Mouse (Mus musculus) MEL (cell line): ENCODE results near the gene Foxf1. TPM values are rescaled to one million over a fixed set of nuclear protein-coding genes. Genes with fewer than 3 reads are reported as not detected.

ENCODE experiments used
- DNase-seq: peaks from one replicate; pipeline ENCODE4 v3.0.0; 2011; ENCODE audit warnings: low read depth, low spot score
- H3K27ac ChIP-seq: 2 replicates; pipeline ENCODE4 v1.5.1; 2012; ENCODE audit warnings: low read depth, mild to moderate bottlenecking, control low read depth, low read length, moderate library complexity; ENCODE audit not compliant: control insufficient read depth
- H3K27me3 ChIP-seq, 2 experiments: fragments of 150-350 bp in 1 of 2; sonication (generic) in 1 of 2; 2 replicates each; pipeline ENCODE4 v1.6.1; 2012; ENCODE audit warnings: low read length in 2 of 2, mild to moderate bottlenecking in 2 of 2, improper control_type of control experiment in 1 of 2, moderate library complexity in 1 of 2; ENCODE audit not compliant: insufficient read depth in 2 of 2, control insufficient read depth in 1 of 2
- H3K36me3 ChIP-seq, 2 experiments: 2 replicates each; pipeline ENCODE4 v1.6.1; 2012 to 2014; ENCODE audit warnings: low read length in 2 of 2, improper control_type of control experiment in 1 of 2, inconsistent platforms in 1 of 2, mild to moderate bottlenecking in 1 of 2; ENCODE audit not compliant: insufficient read depth in 2 of 2, control insufficient read depth in 1 of 2
- H3K4me1 ChIP-seq, 2 experiments: fragments of 150-350 bp in 1 of 2; sonication (generic) in 1 of 2; 2 replicates each; pipeline ENCODE4 v1.6.1; 2012; ENCODE audit warnings: low read length in 2 of 2, improper control_type of control experiment in 1 of 2, mild to moderate bottlenecking in 1 of 2; ENCODE audit not compliant: insufficient read depth in 2 of 2, control insufficient read depth in 1 of 2
- H3K4me3 ChIP-seq, 2 experiments: fragments of 150-350 bp in 1 of 2; sonication (generic) in 1 of 2; 2 replicates each; pipeline ENCODE4 v1.5.1; 2012; ENCODE audit warnings: low read depth in 2 of 2, low read length in 2 of 2, mild to moderate bottlenecking in 2 of 2, moderate library complexity in 2 of 2, control low read depth in 1 of 2, improper control_type of control experiment in 1 of 2; ENCODE audit not compliant: control insufficient read depth in 1 of 2, insufficient read depth in 1 of 2
- H3K79me2 ChIP-seq: 2 replicates; pipeline ENCODE4 v1.6.1; 2012; ENCODE audit warnings: mild to moderate bottlenecking, low read length, moderate library complexity; ENCODE audit not compliant: control insufficient read depth, poor library complexity, insufficient read depth
- H3K9ac ChIP-seq: 2 replicates; pipeline ENCODE4 v1.6.1; 2012; ENCODE audit warnings: low read depth, mild to moderate bottlenecking, control low read depth, low read length, moderate library complexity; ENCODE audit not compliant: control insufficient read depth, poor library complexity, severe bottlenecking
- H3K9me3 ChIP-seq: fragments of 150-350 bp; sonication (generic); replicated peaks from 2 replicates; pipeline ENCODE4 v1.6.1; 2012; ENCODE audit warnings: mild to moderate bottlenecking, low read length, improper control_type of control experiment, moderate library complexity; ENCODE audit not compliant: insufficient read depth
- BHLHE40 ChIP-seq: IDR thresholded peaks from 2 replicates; pipeline ENCODE4 v1.6.1; 2012; ENCODE audit warnings: low read depth, mild to moderate bottlenecking, inconsistent platforms, low read length, improper control_type of control experiment, borderline replicate concordance
- CHD2 ChIP-seq: IDR thresholded peaks from 2 replicates; pipeline ENCODE4 v1.6.1; 2011; ENCODE audit warnings: low read length, improper control_type of control experiment
- E2F4 ChIP-seq: IDR thresholded peaks from 2 replicates; pipeline ENCODE4 v1.6.1; 2011; ENCODE audit warnings: low read depth, low read length, improper control_type of control experiment, borderline replicate concordance
- ELF1 ChIP-seq: IDR thresholded peaks from 2 replicates; pipeline ENCODE4 v1.6.1; 2014; ENCODE audit warnings: low read depth, mild to moderate bottlenecking, inconsistent platforms, low read length, improper control_type of control experiment, moderate library complexity
- EP300 ChIP-seq, 2 experiments: IDR thresholded peaks; 2 replicates each; pipeline ENCODE4 v1.6.1; 2011; ENCODE audit warnings: improper control_type of control experiment in 2 of 2, low read length in 2 of 2, low read depth in 1 of 2, mild to moderate bottlenecking in 1 of 2
- ETS1 ChIP-seq: IDR thresholded peaks from 2 replicates; pipeline ENCODE4 v1.6.1; 2012; ENCODE audit warnings: low read depth, mild to moderate bottlenecking, inconsistent platforms, low read length, improper control_type of control experiment, moderate library complexity
- GABPA ChIP-seq: IDR thresholded peaks from 2 replicates; pipeline ENCODE4 v1.6.1; 2012; ENCODE audit warnings: low read depth, mild to moderate bottlenecking, inconsistent platforms, low read length, improper control_type of control experiment, moderate library complexity
- GATA1 ChIP-seq: IDR thresholded peaks from 2 replicates; pipeline ENCODE4 v1.6.1; 2011; ENCODE audit warnings: low read depth, low read length, improper control_type of control experiment
- HCFC1 ChIP-seq: IDR thresholded peaks from 2 replicates; pipeline ENCODE4 v1.6.1; 2012; ENCODE audit warnings: low read depth, mild to moderate bottlenecking, inconsistent platforms, low read length, improper control_type of control experiment, moderate library complexity
- JUND ChIP-seq: IDR thresholded peaks from 2 replicates; pipeline ENCODE4 v1.6.1; 2011; ENCODE audit warnings: low read depth, mild to moderate bottlenecking, improper control_type of control experiment, low read length
- KAT2A ChIP-seq: conservative IDR thresholded peaks from 2 replicates; pipeline ENCODE4 v1.6.1; 2012; ENCODE audit warnings: low read depth, low read length, improper control_type of control experiment, inconsistent platforms
- MAX ChIP-seq: IDR thresholded peaks from 2 replicates; pipeline ENCODE4 v1.6.1; 2011; ENCODE audit warnings: low read length, improper control_type of control experiment
- MAZ ChIP-seq: IDR thresholded peaks from 2 replicates; pipeline ENCODE4 v1.6.1; 2012; ENCODE audit warnings: low read depth, mild to moderate bottlenecking, inconsistent platforms, low read length, improper control_type of control experiment
- MEF2A ChIP-seq: IDR thresholded peaks from 2 replicates; pipeline ENCODE4 v1.6.1; 2014; ENCODE audit warnings: low read depth, mild to moderate bottlenecking, inconsistent platforms, low read length, improper control_type of control experiment; ENCODE audit not compliant: poor library complexity, insufficient replicate concordance, severe bottlenecking; ENCODE audit errors: extremely low read depth
- MYB ChIP-seq: IDR thresholded peaks from 2 replicates; pipeline ENCODE4 v1.6.1; 2011; ENCODE audit warnings: mild to moderate bottlenecking, low read depth, low read length, improper control_type of control experiment
- MYC ChIP-seq: IDR thresholded peaks from 2 replicates; pipeline ENCODE4 v1.6.1; 2011; ENCODE audit warnings: low read depth, mild to moderate bottlenecking, low read length, improper control_type of control experiment, moderate library complexity
- POLR2A ChIP-seq, 2 experiments: IDR thresholded peaks; 2 replicates each; pipeline ENCODE4 v1.6.1; 2011 to 2012; ENCODE audit warnings: low read length in 2 of 2, mild to moderate bottlenecking in 2 of 2, control low read depth in 1 of 2, improper control_type of control experiment in 1 of 2, low read depth in 1 of 2, moderate library complexity in 1 of 2; ENCODE audit not compliant: control insufficient read depth in 1 of 2, insufficient read depth in 1 of 2, poor library complexity in 1 of 2
- POLR2AphosphoS2 ChIP-seq: IDR thresholded peaks from 2 replicates; pipeline ENCODE4 v1.6.1; 2011; ENCODE audit warnings: low read length, improper control_type of control experiment
- POLR2AphosphoS5 ChIP-seq: IDR thresholded peaks from 2 replicates; pipeline ENCODE4 v1.6.1; 2012; ENCODE audit warnings: low read depth, borderline replicate concordance, mild to moderate bottlenecking, inconsistent platforms, low read length, moderate library complexity, mixed read lengths
- RAD21 ChIP-seq: IDR thresholded peaks from 2 replicates; pipeline ENCODE4 v1.6.1; 2011; ENCODE audit warnings: mild to moderate bottlenecking, low read depth, low read length, improper control_type of control experiment
- RCOR1 ChIP-seq: IDR thresholded peaks from 2 replicates; pipeline ENCODE4 v1.6.1; 2012; ENCODE audit warnings: low read depth, mild to moderate bottlenecking, inconsistent platforms, low read length, improper control_type of control experiment
- SIN3A ChIP-seq: IDR thresholded peaks from 2 replicates; pipeline ENCODE4 v1.6.1; 2012; ENCODE audit warnings: low read length, improper control_type of control experiment, inconsistent platforms
- SMC3 ChIP-seq: IDR thresholded peaks from 2 replicates; pipeline ENCODE4 v1.6.1; 2011; ENCODE audit warnings: low read depth, low read length, improper control_type of control experiment
- TAL1 ChIP-seq: IDR thresholded peaks from 2 replicates; pipeline ENCODE4 v1.6.1; 2012; ENCODE audit warnings: mild to moderate bottlenecking, inconsistent platforms, low read length, moderate library complexity, mixed read lengths
- TBP ChIP-seq: IDR thresholded peaks from 2 replicates; pipeline ENCODE4 v1.8.0; 2011; ENCODE audit warnings: low read depth, low read length, improper control_type of control experiment
- TCF12 ChIP-seq: IDR thresholded peaks from 2 replicates; pipeline ENCODE4 v1.6.1; 2014; ENCODE audit warnings: low read depth, mild to moderate bottlenecking, inconsistent platforms, low read length, improper control_type of control experiment, moderate library complexity
- UBTF ChIP-seq: IDR thresholded peaks from 2 replicates; pipeline ENCODE4 v1.6.1; 2012; ENCODE audit warnings: low read depth, mild to moderate bottlenecking, inconsistent platforms, low read length, improper control_type of control experiment, moderate library complexity, borderline replicate concordance; ENCODE audit not compliant: insufficient read depth
- USF1 ChIP-seq: IDR thresholded peaks from 2 replicates; pipeline ENCODE4 v1.6.1; 2014; ENCODE audit warnings: low read depth, mild to moderate bottlenecking, inconsistent platforms, low read length, improper control_type of control experiment, moderate library complexity
- USF2 ChIP-seq, 2 experiments: IDR thresholded peaks; 2 replicates each; pipeline ENCODE4 v1.6.1; 2011 to 2012; ENCODE audit warnings: improper control_type of control experiment in 2 of 2, low read length in 2 of 2, borderline replicate concordance in 1 of 2, inconsistent platforms in 1 of 2, low read depth in 1 of 2, mild to moderate bottlenecking in 1 of 2; ENCODE audit not compliant: insufficient read depth in 1 of 2
- ZC3H11A ChIP-seq: IDR thresholded peaks from 2 replicates; pipeline ENCODE4 v1.6.1; 2012; ENCODE audit warnings: low read depth, mild to moderate bottlenecking, inconsistent platforms, low read length, improper control_type of control experiment
- ZNF384 ChIP-seq: IDR thresholded peaks from 2 replicates; pipeline ENCODE4 v1.6.1; 2012; ENCODE audit warnings: low read depth, mild to moderate bottlenecking, inconsistent platforms, low read length, improper control_type of control experiment
- polyA plus RNA-seq, 2 experiments: library from polyadenylated mRNA; stranded (reverse) in 1 of 2; unstranded in 1 of 2; fragments of >175 nt in 1 of 2; fragments of >200 nt in 1 of 2; gene quantifications; 2 replicates each; pipeline versions ENCODE4 v1.2.1 to v1.2.4; 2012; ENCODE audit warnings: low replicate concordance in 2 of 2, low read depth in 1 of 2; ENCODE audit not compliant: insufficient read length in 2 of 2, insufficient read depth in 1 of 2, missing spikeins in 1 of 2
- total RNA-seq: library from RNA; depleted of rRNA; stranded (reverse); fragments of 300-350 nt; gene quantifications from 2 replicates; pipeline ENCODE4 v1.2.3, GENCODE M21; 2012

Foxf1 gene
- total and polyA plus RNA-seq, 3 experiments = not detected

DNA sequence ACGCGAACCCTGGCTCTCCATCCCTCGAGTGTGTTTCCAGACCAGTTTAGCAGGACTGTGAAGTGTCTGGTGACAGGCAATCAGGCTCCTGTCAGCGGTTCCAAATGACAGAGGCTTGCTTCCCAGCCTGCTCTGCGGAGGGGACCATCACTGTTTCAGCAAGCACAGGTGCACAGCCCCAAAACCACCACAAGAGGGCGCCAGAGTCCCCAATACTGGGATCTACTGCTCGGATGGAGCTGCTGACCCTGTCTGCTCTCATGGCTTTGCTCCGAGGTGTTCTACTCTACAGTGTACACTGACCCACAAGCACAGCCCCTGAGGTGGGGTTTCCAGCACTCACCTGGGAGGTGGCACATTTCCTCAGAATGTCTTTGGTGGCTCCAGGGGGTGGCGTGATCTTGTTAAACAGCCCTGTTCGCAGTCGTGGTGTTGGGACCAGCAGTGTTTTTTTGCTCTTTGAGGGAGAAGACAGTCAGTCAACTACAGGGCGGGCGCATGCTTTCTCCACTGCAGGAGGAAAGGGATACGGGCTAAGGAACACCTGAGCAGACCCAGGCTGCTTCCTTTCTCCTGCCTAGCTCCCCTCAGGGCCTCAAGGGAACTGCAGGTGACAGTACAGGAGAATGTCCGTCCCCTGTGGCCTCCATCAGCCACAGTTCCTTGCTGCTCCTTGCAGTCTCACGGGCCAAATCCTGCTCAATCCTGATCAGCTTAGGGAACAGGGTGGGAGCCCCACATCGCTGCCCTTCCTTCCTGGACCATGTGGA, 20.0 kb downstream of the Foxf1 start (continued):
- TF ChIP-seq ETS1 (no peak), USF1 (no peak)

DNA sequence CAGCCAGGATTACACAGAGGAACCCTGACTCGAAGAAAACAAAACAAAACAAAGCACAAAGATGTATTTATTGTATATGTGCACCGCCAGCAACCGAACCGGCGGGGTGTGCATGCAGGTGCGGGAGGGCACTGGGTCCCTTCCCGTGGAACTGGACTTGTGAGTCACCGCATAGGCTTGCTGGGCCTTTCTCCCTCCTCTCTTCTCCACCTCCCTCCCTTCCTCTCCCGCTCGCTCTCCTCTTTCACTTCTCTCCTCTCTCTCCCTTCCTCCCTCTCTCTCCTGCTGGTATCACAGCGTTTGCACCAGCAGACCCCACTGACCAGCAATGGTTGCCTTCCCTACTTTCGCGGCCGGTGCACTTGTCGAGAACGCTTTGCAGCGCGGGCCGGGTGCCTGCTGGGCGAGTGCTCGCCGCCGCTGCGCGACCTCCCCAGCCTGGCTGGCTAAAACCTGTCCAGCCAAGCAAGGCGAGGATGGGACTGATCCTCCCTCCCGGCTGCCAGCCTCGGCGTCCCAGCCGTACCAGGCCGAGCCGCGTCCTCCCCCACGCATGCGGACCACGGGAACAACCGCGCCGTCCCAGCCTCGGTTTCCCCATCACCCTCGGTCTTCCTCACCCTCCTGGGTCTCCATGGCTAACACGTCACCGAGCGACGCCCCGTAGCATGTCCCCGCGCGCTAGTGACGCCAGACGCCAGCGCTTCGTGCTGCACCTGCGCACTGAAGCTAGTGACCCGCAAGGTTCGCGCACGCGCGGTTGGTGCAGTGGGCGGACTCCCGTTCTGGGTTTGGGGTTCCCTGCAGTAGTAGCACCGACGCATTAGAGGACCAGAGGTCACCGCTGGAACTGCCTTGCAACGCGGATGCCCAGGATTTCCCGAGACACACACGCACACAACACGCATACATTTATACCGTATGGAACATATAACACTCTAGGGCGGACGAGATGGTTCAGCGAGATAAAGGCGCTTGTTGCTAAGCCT, 23.8 kb downstream of the Foxf1 start, which contains the start of gene Mthfsd:
Mthfsd (minus strand) TSS at position 725 of the 989 bp plus-strand sequence.
- H3K4me1 ChIP-seq = peaks cover 3 to 21% of the 10 kb centered on the region in 2 experiments; a peak in 3 of 4 replicates
- H3K9me3 ChIP-seq = no peaks in the 10 kb centered on the region
- H3K27ac ChIP-seq = peak within 1 kb of the TSS; percentile 49
- peaks cover 0 to 13% of the 10 kb centered on the region in 2 experiments; a peak in 2 of 4 replicates for H3K36me3 ChIP-seq
- no peaks in the 10 kb centered on the region for H3K27me3 ChIP-seq
- peak within 1 kb of the TSS; percentile 78 for H3K9ac ChIP-seq
- peak within 1 kb of the TSS; percentile 79 to 95 for H3K4me3 ChIP-seq
- DNase-seq = peak; percentile 98
- peaks cover 13% of the 10 kb centered on the region for H3K79me2 ChIP-seq
- peak; percentile 87 to 99; a peak in 3 of 4 replicates for TF ChIP-seq POLR2A (IDR thresholded peaks at IDR 0.05; ENCODE audit: control insufficient read depth in 1 of 2, insufficient read depth in 1 of 2, low read depth in 1 of 2, low read length in 2 of 2, poor library complexity in 1 of 2)
- TF ChIP-seq SMC3 = no peak
- no peak for TF ChIP-seq E2F4
- TF ChIP-seq BHLHE40 = no peak
- no peak for TF ChIP-seq MYB
- 0 out of 2 replicates have a peak, but pooled peaks have one; percentile 47 for TF ChIP-seq ELF1
- TF ChIP-seq POLR2AphosphoS2 = peak; percentile 99
- TF ChIP-seq SIN3A = peak; percentile 84
- TF ChIP-seq ZNF384 = no peak
- no peak for TF ChIP-seq MEF2A
- peak; percentile 72 for TF ChIP-seq TCF12
- peak; percentile 92 for TF ChIP-seq HCFC1
- no peak for TF ChIP-seq ZC3H11A
- TF ChIP-seq UBTF = 0 out of 2 replicates have a peak, but pooled peaks have one; percentile 47
- TF ChIP-seq RAD21 = no peak
- TF ChIP-seq RCOR1 = no peak
- TF ChIP-seq MAZ = peak; percentile 32; the same call in 1 of the 2 replicates
- no peak; the same call in 1 of the 2 replicates for TF ChIP-seq MAX
- peak; percentile 60; the same call in 1 of the 2 replicates for TF ChIP-seq KAT2A
- peak; percentile 44; the same call in 1 of the 2 replicates for TF ChIP-seq ETS1
- no peak for TF ChIP-seq EP300 (IDR thresholded peaks at IDR 0.05; ENCODE audit: low read depth in 1 of 2, low read length in 2 of 2)
- no peak for TF ChIP-seq TAL1
- TF ChIP-seq MYC = no peak
- TF ChIP-seq JUND = no peak
- TF ChIP-seq POLR2AphosphoS5 = peak; percentile 79; the same call in 1 of the 2 replicates
- TF ChIP-seq GATA1 = peak; percentile 49
- no peak for TF ChIP-seq GABPA
- TF ChIP-seq TBP = peak; percentile 80
- TF ChIP-seq USF2 (IDR thresholded peaks at IDR 0.05; ENCODE audit: borderline replicate concordance in 1 of 2, insufficient read depth in 1 of 2, low read depth in 1 of 2, low read length in 2 of 2) = no peak
- TF ChIP-seq CHD2 = no peak
